Mouse (Mus musculus) small intestine, adult 2 months (tissue): ENCODE data around the gene Pdpr. TPM values are rescaled to one million over a fixed set of nuclear protein-coding genes. Genes with fewer than 3 reads are reported as not detected.
"Not testable (repeated sequence)": the region's sequence is repeated elsewhere in the genome, so short reads cannot be mapped to it uniquely, and the experiment has no call there.

ENCODE experiments used
- H3K27ac ChIP-seq: fragments of 200-500 bp; 2 replicates; pipeline ENCODE4 v1.5.1; 2012; ENCODE audit warnings: low read depth, low read length, control low read depth, inconsistent platforms; ENCODE audit not compliant: insufficient read depth
- H3K27me3 ChIP-seq: fragments of 200-500 bp; 2 replicates; pipeline ENCODE4 v1.6.1; 2012; ENCODE audit warnings: mild to moderate bottlenecking, moderate library complexity, low read length, inconsistent platforms; ENCODE audit not compliant: control insufficient read depth, insufficient read depth
- H3K36me3 ChIP-seq: fragments of 200-500 bp; 2 replicates; pipeline ENCODE4 v1.6.1; 2012; ENCODE audit warnings: mild to moderate bottlenecking, low read length, control low read depth, inconsistent platforms; ENCODE audit not compliant: control insufficient read depth, insufficient read depth
- H3K4me1 ChIP-seq: fragments of 200-500 bp; 2 replicates; pipeline ENCODE4 v1.6.1; 2012; ENCODE audit warnings: low read length, inconsistent platforms, mixed read lengths; ENCODE audit not compliant: control insufficient read depth, insufficient read depth, insufficient read length
- H3K4me3 ChIP-seq: fragments of 200-500 bp; 2 replicates; pipeline ENCODE4 v1.5.1; 2012; ENCODE audit warnings: low read depth, mild to moderate bottlenecking, control low read depth, inconsistent platforms, low read length, moderate library complexity
- CTCF ChIP-seq: fragments of 200-500 bp; IDR thresholded peaks from 2 replicates; pipeline ENCODE4 v1.5.1; 2012; ENCODE audit warnings: low read depth, mild to moderate bottlenecking, control low read depth, inconsistent platforms, low read length, moderate library complexity, mixed read lengths; ENCODE audit not compliant: insufficient replicate concordance, insufficient read length; ENCODE audit errors: extremely low read depth
- POLR2A ChIP-seq: fragments of 200-500 bp; IDR thresholded peaks from 2 replicates; pipeline ENCODE4 v1.6.1; 2012; ENCODE audit warnings: low read depth, mild to moderate bottlenecking, control low read depth, inconsistent platforms, low read length, moderate library complexity
- WGBS: fragments of 180-500 bp; shearing (Covaris S2); methylation state at CpG from one replicate; pipeline ENCODE4 v1.1.7; 2018; 5-methylcytosine and 5-hydroxymethylcytosine counted together
- polyA plus RNA-seq: library from polyadenylated mRNA; depleted of rRNA; stranded (reverse); fragments of >200 nt; gene quantifications from 2 replicates; pipeline ENCODE4 v1.2.3, GENCODE M21; 2012

Pdpr gene
- polyA plus RNA-seq, 1 experiment, result 6.7 TPM

GRCm38 (mm10) chr8:111091706-111092105 is 2.7 kb upstream of the Pdpr start:
- H3K27ac ChIP-seq, result no peak overlapping the region
- no peaks in the 10 kb centered on the region for H3K27me3 ChIP-seq
- TF ChIP-seq POLR2A, result no peak
- no peak for TF ChIP-seq CTCF
- H3K4me1 ChIP-seq, result peaks cover 8% of the 10 kb centered on the region; the same call in 1 of the 2 replicates
- H3K4me3 ChIP-seq, result no peak overlapping the region
- 77% methylated on average over 7 of the region's 7 CpGs for WGBS
- no peaks in the 10 kb centered on the region for H3K36me3 ChIP-seq

- not testable (repeated sequence) for H3K36me3 ChIP-seq, H3K4me3 ChIP-seq, H3K27me3 ChIP-seq, H3K4me1 ChIP-seq, H3K27ac ChIP-seq
- 88% methylated on average over 6 of the region's 6 CpGs for WGBS
Measured at GRCm38 (mm10) chr8:111092326-111092725, 2.1 kb upstream of the Pdpr start, which contains the start of gene Clec18a. Clec18a (minus strand) TSS chr8:111092426.

GRCm38 (mm10) chr8:111094719-111095302 is 381 bp downstream of the Pdpr start:
- peak overlapping the region; percentile 98 for H3K4me3 ChIP-seq
- H3K36me3 ChIP-seq, H3K4me1 ChIP-seq, H3K27ac ChIP-seq, H3K27me3 ChIP-seq: not testable (repeated sequence)
- under 1% methylated on average over 69 of the region's 69 CpGs for WGBS

GRCm38 (mm10) chr8:111114891-111115290 is 20.5 kb downstream of the Pdpr start:
- no peak overlapping the region for H3K4me3 ChIP-seq
- no peaks in the 10 kb centered on the region for H3K27me3 ChIP-seq
- TF ChIP-seq POLR2A (no peak), CTCF (no peak)
- peaks cover 49% of the 10 kb centered on the region for H3K36me3 ChIP-seq
- 98% methylated on average over 5 of the region's 5 CpGs for WGBS
- no peak overlapping the region for H3K27ac ChIP-seq
- no peaks in the 10 kb centered on the region for H3K4me1 ChIP-seq

- TF ChIP-seq CTCF, result no peak
- TF ChIP-seq POLR2A, result no peak
- Histone ChIP-seq H3K36me3 (peaks cover 62% of the 10 kb centered on the region), H3K27ac (no peak overlapping the region), H3K27me3 (no peaks in the 10 kb centered on the region), H3K4me3 (no peak overlapping the region), H3K4me1 (no peaks in the 10 kb centered on the region)
- 95% methylated on average over 3 of the region's 3 CpGs for WGBS
Measured at GRCm38 (mm10) chr8:111119481-111119880, 25.1 kb downstream of the Pdpr start.

- Histone ChIP-seq H3K36me3 (peaks cover 57% of the 10 kb centered on the region), H3K27ac (no peak overlapping the region), H3K4me1 (no peaks in the 10 kb centered on the region), H3K4me3 (no peak overlapping the region), H3K27me3 (no peaks in the 10 kb centered on the region)
- TF ChIP-seq POLR2A (no peak), CTCF (no peak)
- 95% methylated on average over 2 of the region's 2 CpGs for WGBS
Measured at GRCm38 (mm10) chr8:111130756-111131155, 36.3 kb downstream of the Pdpr start.

- no peak overlapping the region for H3K27ac ChIP-seq
- peaks cover 5% of the 10 kb centered on the region; the same call in 1 of the 2 replicates for H3K36me3 ChIP-seq
- no peak overlapping the region for H3K4me3 ChIP-seq
- H3K4me1 ChIP-seq, result peaks cover 2% of the 10 kb centered on the region
- H3K27me3 ChIP-seq, result no peaks in the 10 kb centered on the region
- TF ChIP-seq POLR2A (no peak), CTCF (no peak)
Measured at GRCm38 (mm10) chr8:111142521-111142920, 48.1 kb downstream of the Pdpr start.

GRCm38 (mm10) chr8:111144901-111145459 is 50.5 kb downstream of the Pdpr start:
- peak overlapping the region; percentile 91 for H3K4me3 ChIP-seq
- H3K27me3 ChIP-seq, H3K4me1 ChIP-seq, H3K36me3 ChIP-seq, H3K27ac ChIP-seq: not testable (repeated sequence)
- WGBS, result under 1% methylated on average over 55 of the region's 63 CpGs
